Mouse (Mus musculus) lung, postnatal 14 days (tissue): ENCODE measurements around the gene Snn.

Source experiments
- DNase-seq: peaks from one replicate; pipeline ENCODE4 v3.0.0; 2021

Snn gene

DNA sequence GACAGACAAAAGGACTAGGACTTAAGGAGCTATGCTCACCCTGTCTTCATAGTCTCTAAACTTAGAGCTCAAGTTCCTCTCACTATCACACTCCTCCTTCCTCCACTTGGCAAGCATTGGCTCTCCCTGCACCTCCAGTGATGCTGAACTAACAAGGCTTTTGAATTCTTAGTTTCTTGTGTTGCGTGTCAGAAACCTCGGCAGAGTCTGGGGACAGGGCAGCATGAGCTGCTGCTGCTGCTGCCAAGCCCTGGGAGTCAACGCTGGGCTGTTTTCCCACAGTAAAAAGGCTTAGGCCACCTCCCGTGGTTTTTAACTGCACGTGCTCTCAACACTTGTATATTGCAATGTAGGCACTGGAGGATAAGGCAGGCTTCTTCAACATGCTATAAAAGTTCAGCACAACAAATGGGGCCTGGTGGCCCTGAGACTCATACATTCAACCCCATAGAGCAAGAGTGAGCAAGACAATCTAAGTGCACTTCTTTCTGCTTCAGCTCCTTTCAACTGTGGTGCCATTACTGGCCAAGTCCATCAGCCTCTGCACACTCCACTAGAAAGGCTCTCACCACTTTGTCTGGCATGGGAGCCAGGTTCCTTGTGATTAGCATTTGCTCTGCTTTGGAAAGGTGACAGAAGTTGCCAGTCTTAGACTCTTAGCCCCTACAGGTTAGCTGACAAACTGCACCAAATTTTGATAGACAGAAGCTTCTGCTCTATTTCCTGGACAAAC, 26.3 kb downstream of the Snn start:
- DNase-seq = no peak

GRCm38 (mm10) chr16:11090836-11091570, 30.3 kb downstream of the Snn start:
- no peak for DNase-seq

GRCm38 (mm10) chr16:11092061-11092460, 31.3 kb downstream of the Snn start:
- no peak for DNase-seq

DNA sequence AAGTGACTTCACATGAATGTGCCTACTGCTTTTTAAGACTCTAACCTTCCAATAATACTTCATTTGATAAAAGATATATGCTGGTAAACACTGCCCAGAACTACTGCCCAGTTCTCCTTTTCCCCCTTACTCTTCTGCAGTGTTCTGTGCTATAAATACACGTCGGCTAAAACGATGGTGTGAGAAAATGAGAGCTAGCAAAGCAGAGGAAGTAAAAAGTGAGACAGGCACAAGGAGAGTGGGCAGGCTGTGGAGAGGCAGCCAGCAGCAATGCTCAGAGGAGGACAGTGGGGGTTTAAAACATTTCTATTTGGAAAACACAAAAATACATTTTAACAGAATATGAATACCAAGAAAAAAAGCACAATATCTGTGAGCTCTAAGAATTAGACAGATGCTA, 31.8 kb downstream of the Snn start:
- no peak for DNase-seq

DNA sequence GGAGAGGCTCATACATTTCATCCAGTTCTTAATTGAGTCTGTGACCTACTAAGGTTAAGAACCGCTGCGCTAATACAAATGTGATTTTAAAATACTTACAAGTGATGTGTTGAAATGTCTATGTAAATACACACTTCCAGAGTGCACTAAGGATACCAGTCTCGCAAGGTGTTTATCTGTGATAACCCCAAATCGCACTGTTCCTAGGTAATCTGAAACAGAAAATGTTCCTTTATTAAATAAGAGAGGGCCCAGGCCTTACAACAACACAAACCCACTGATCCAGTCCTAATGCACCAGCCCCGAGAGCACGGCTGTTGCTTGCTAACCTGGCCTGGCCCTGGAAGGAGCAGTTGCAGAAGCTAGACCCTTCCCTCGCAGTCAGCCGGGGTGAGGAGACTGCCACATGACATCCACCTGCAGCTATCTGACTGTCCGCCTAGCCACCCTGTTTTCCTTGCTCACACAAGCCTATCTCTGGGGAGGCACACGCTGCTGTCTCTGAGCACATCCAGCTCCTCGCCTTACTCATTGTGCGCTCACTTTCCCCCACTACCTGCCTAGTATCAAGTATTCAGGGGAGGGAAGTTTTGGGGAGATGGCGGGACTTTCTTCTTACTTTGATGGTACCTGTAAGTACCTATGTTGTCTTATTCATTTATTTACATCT, 33.1 kb downstream of the Snn start:
- DNase-seq = no peak

GRCm38 (mm10) chr16:11097301-11097700, 36.6 kb downstream of the Snn start:
- no peak for DNase-seq

DNA sequence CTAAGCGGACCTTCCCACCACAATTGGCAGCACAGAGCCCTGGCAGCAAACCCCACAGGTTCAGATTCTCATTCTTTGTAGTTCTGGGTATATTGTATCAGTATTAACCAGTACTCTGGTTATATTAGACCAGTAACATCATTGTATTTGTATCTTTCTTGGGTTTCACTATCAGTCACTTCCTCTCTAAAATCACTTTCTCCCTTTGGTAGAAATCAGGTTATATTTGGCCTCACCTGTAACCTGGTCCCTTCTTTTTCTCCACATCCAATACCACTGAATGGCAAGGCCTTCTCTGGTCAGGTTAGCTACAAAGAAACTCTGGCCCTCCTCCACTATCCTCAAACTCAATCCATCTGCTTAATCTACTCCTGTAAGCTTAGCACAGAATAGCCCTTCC, 44.2 kb downstream of the Snn start:
- DNase-seq = no peak

DNA sequence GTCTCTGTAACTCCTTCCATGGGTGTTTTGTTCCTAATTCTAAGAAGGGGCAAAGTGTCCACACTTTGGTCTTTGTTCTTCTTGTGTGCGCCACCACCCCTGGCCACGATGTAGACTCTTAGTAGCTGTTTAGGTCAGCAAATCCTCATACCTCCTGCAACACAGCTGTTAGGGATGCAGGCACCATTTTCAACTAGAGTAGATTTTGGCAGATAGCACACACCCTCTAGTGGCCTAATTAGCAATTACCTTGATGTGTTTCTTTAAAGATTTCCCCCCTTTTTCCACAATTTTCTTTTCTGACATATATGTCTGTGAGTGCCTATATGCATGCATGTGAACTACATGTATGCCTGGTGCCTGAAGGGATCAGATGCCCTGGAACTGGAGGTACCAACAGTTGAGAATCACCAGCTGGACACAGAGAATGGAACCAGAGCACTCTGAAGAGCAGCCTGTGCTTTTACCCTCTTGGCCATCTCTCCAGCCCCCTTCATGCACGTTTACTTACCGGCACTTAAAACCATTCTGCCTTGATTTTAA, 48.5 kb downstream of the Snn start:
- no peak for DNase-seq

- DNase-seq = no peak
Observed at GRCm38 (mm10) chr16:11122625-11123024, 61.9 kb downstream of the Snn start.

- DNase-seq = no peak
Observed at GRCm38 (mm10) chr16:11124110-11124509, 63.4 kb downstream of the Snn start.
